9 mouse cellular contexts compared by ENCODE assay signal in genomic region chr9:26776122-26776902, GRCm38 (mm10). TPM values are rescaled to one million over a fixed set of nuclear protein-coding genes. Genes with fewer than 3 reads are reported as not detected.
A peak's percentile ranks its signal among the peaks of the same experiment; 100 is the strongest.
DNase-seq lines count a peak whose midpoint lies in the region; ATAC-seq and TF ChIP-seq lines count a peak whose summit lies in the region.
"Had no signal": no experiment of that assay in that cellular context is flagged by ENCODE, and none has a peak within 500 bp of the region (broad histone marks: within the 10 kb centered on the region; RNA-seq: fewer than 3 reads in every experiment).

No protein-coding gene starts in this region.

- H3K27me3 ChIP-seq in forebrain, embryonic 11.5 days (ENCODE audit: control insufficient read depth, insufficient read depth, low read length) = no peaks in the 10 kb centered on the region
- no peaks in the 10 kb centered on the region for H3K27me3 ChIP-seq in forebrain, embryonic 10.5 days (ENCODE audit: poor library complexity, severe bottlenecking)
- H3K27me3 ChIP-seq in forebrain, postnatal 0 days (ENCODE audit: insufficient read depth, low read length) = no peaks in the 10 kb centered on the region
- no peaks in the 10 kb centered on the region for H3K27me3 ChIP-seq in midbrain, embryonic 14.5 days (ENCODE audit: control insufficient read depth, insufficient read depth, low read length)

- no peak overlapping the region for H3K4me3 ChIP-seq in forebrain, embryonic 11.5 days (ENCODE audit: low read depth, low read length)
- H3K4me3 ChIP-seq in forebrain, embryonic 10.5 days = no peak overlapping the region
- no peak overlapping the region for H3K4me3 ChIP-seq in forebrain, postnatal 0 days (ENCODE audit: low read depth, low read length)
- H3K4me3 ChIP-seq in midbrain, embryonic 14.5 days (replicated peaks; ENCODE audit: low read depth, low read length) = no peak overlapping the region

- no peak overlapping the region for H3K9ac ChIP-seq in forebrain, embryonic 11.5 days (ENCODE audit: low read length)
- H3K9ac ChIP-seq in forebrain, postnatal 0 days = no peak overlapping the region
- no peak overlapping the region for H3K9ac ChIP-seq in midbrain, embryonic 14.5 days (replicated peaks; ENCODE audit: low read length)

- H3K9me3 ChIP-seq in forebrain, embryonic 11.5 days (ENCODE audit: control insufficient read depth, low read length) = no peaks in the 10 kb centered on the region
- H3K9me3 ChIP-seq in forebrain, embryonic 10.5 days = no peaks in the 10 kb centered on the region
- no peaks in the 10 kb centered on the region for H3K9me3 ChIP-seq in forebrain, postnatal 0 days (ENCODE audit: low read length)
- no peaks in the 10 kb centered on the region for H3K9me3 ChIP-seq in midbrain, embryonic 14.5 days (ENCODE audit: control insufficient read depth, low read length)

- ATAC-seq in forebrain, embryonic 11.5 days (replicated peaks; ENCODE audit: low FRiP score) = peak; percentile 55
- peak; percentile 70; the same call in 1 of the 2 replicates for ATAC-seq in forebrain, postnatal 0 days
- peak; percentile 68 for ATAC-seq in midbrain, embryonic 14.5 days (ENCODE audit: low FRiP score, low TSS enrichment)

- no peaks in the 10 kb centered on the region for H3K4me1 ChIP-seq in forebrain, embryonic 11.5 days (replicated peaks; ENCODE audit: control insufficient read depth, insufficient read depth, low read length)
- no peaks in the 10 kb centered on the region for H3K4me1 ChIP-seq in forebrain, embryonic 10.5 days
- H3K4me1 ChIP-seq in forebrain, postnatal 0 days (ENCODE audit: insufficient read depth) = no peaks in the 10 kb centered on the region
- no peaks in the 10 kb centered on the region for H3K4me1 ChIP-seq in midbrain, embryonic 14.5 days (ENCODE audit: control insufficient read depth, insufficient read depth, low read length)

- DNase-seq in forebrain, embryonic 11.5 days (ENCODE audit: low spot score) = no peak
- no peak for DNase-seq in forebrain, embryonic 10.5 days (ENCODE audit: extremely low spot score, low spot score)
- peak; percentile 72 for DNase-seq in 3T3-L1 (ENCODE audit: low read depth, low spot score)
- peak; percentile 26 for DNase-seq in cerebellum, adult 11 months
- DNase-seq in forebrain, postnatal 0 days = peak; percentile 89
- DNase-seq in large intestine, adult 2 months (ENCODE audit: low read depth, low spot score) = peak; percentile 6
- DNase-seq in midbrain, embryonic 14.5 days = peak; percentile 91
- DNase-seq in thymus, postnatal 25 days = no peak

- no peak overlapping the region for H3K27ac ChIP-seq in forebrain, embryonic 11.5 days (ENCODE audit: low read depth, low read length)
- H3K27ac ChIP-seq in forebrain, embryonic 10.5 days = no peak overlapping the region
- H3K27ac ChIP-seq in forebrain, postnatal 0 days (ENCODE audit: low read depth, low read length) = no peak overlapping the region; the same call in 1 of the 2 replicates
- H3K27ac ChIP-seq in midbrain, embryonic 14.5 days (replicated peaks; ENCODE audit: low read depth, low read length) = no peak overlapping the region

- H3K36me3 ChIP-seq in forebrain, embryonic 11.5 days (ENCODE audit: control insufficient read depth, insufficient read depth, low read length) = no peaks in the 10 kb centered on the region
- no peaks in the 10 kb centered on the region for H3K36me3 ChIP-seq in forebrain, embryonic 10.5 days (replicated peaks)
- H3K36me3 ChIP-seq in forebrain, postnatal 0 days (ENCODE audit: insufficient read depth) = no peaks in the 10 kb centered on the region
- no peaks in the 10 kb centered on the region for H3K36me3 ChIP-seq in midbrain, embryonic 14.5 days (ENCODE audit: control insufficient read depth, insufficient read depth, low read length)

- peak; percentile 89 for TF ChIP-seq CTCF in forebrain, postnatal 0 days (IDR thresholded peaks at IDR 0.05; ENCODE audit: low read depth)

- no peak overlapping the region for H3K4me2 ChIP-seq in forebrain, embryonic 11.5 days (ENCODE audit: low read depth, low read length, severe bottlenecking)
- no peak overlapping the region for H3K4me2 ChIP-seq in forebrain, postnatal 0 days (ENCODE audit: low read depth)
- no peak overlapping the region for H3K4me2 ChIP-seq in midbrain, embryonic 14.5 days (ENCODE audit: low read length)

- WGBS in forebrain, embryonic 11.5 days = 63% methylated on average over 6 of the region's 6 CpGs
- 67% methylated on average over 6 of the region's 6 CpGs for WGBS in forebrain, embryonic 10.5 days
- WGBS in forebrain, postnatal 0 days = 69% methylated on average over 6 of the region's 6 CpGs
- WGBS in large intestine, adult 2 months = 60% methylated on average over 6 of the region's 6 CpGs
- 61% methylated on average over 6 of the region's 6 CpGs for WGBS in midbrain, embryonic 14.5 days

RNA-seq across cellular contexts. Expression of gene Glb1l2, which starts 30.0 kb away (rescaled TPM):
- polyA plus RNA-seq in forebrain, embryonic 11.5 days (2014; fragmentation: Nextera tagmentation; extraction: Ambion mirVana) = 5.3 and 5.8 TPM in 2 replicates
- 5.7 and 7.3 TPM in 2 replicates for polyA plus RNA-seq in forebrain, embryonic 10.5 days (2016; fragmentation: Nextera tagmentation; extraction: Ambion mirVana)
- 2.8 and 2.9 TPM in 2 replicates for total RNA-seq in forebrain, postnatal 0 days (2014; rRNA removed)
- polyA plus RNA-seq in forebrain, postnatal 0 days (2015; fragmentation: Nextera tagmentation; extraction: Ambion mirVana) = 1.7 and 1.9 TPM in 2 replicates
- 1.9 and 2.0 TPM in 2 replicates for polyA plus RNA-seq in large intestine, adult 2 months (2012; rRNA removed)
- polyA plus RNA-seq in midbrain, embryonic 14.5 days (2014; fragmentation: Nextera tagmentation; extraction: Ambion mirVana) = 1.4 and 2.1 TPM in 2 replicates

RNA-seq across cellular contexts. Expression of gene B3gat1, which starts 42.8 kb away (rescaled TPM):
- polyA plus RNA-seq in forebrain, embryonic 11.5 days (2014; fragmentation: Nextera tagmentation; extraction: Ambion mirVana) = 8.2 and 8.9 TPM in 2 replicates
- polyA plus RNA-seq in forebrain, embryonic 10.5 days (2016; fragmentation: Nextera tagmentation; extraction: Ambion mirVana) = 1.8 and 2.3 TPM in 2 replicates
- 141 and 149 TPM in 2 replicates for total RNA-seq in forebrain, postnatal 0 days (2014; rRNA removed)
- 40.0 and 42.0 TPM in 2 replicates for polyA plus RNA-seq in forebrain, postnatal 0 days (2015; fragmentation: Nextera tagmentation; extraction: Ambion mirVana)
- polyA plus RNA-seq in large intestine, adult 2 months (2012; rRNA removed) = 0.03 TPM in 1 of 2 replicates, not detected in the other
- polyA plus RNA-seq in midbrain, embryonic 14.5 days (2014; fragmentation: Nextera tagmentation; extraction: Ambion mirVana) = 46.6 and 49.6 TPM in 2 replicates
- polyA plus RNA-seq: heart, embryonic 16.5 days had no signal

Comparison
In these comparisons a context has a peak if more than half of its experiments do, and no peak if none do; other contexts are left out.
1. DNase-seq: peak in 3T3-L1 (single experiment), cerebellum, adult 11 months (single experiment), forebrain, postnatal 0 days (single experiment), large intestine, adult 2 months (single experiment) and midbrain, embryonic 14.5 days (single experiment); none in forebrain, embryonic 11.5 days (single experiment), forebrain, embryonic 10.5 days (single experiment) and thymus, postnatal 25 days (single experiment).
2. Peak in every context shown above with its lines, with median percentiles within 50 percentile points of each other: ATAC-seq.